Mouse (Mus musculus) CH12.LX (cell line): ENCODE measurements at regions not wholly inside any gene's neighbourhood (a gene's known extent, or its start where the extent isn't known, plus 50 kb on each side); places are given as distances from the start of the nearest gene placed in this dataset.

Experiments used
- DNase-seq: peaks from one replicate; pipeline ENCODE4 v3.0.0-alpha.2; 2013; ENCODE audit errors: extremely low read depth
- H3K27ac ChIP-seq: 2 replicates; pipeline ENCODE4 v1.5.1; 2012; ENCODE audit warnings: low read depth, mild to moderate bottlenecking, control low read depth, moderate library complexity; ENCODE audit not compliant: insufficient read depth
- H3K27me3 ChIP-seq: replicated peaks from 2 replicates; pipeline ENCODE3; 2012; ENCODE audit warnings: inconsistent platforms
- H3K36me3 ChIP-seq, 2 experiments: replicated peaks in 1 of 2; 2 replicates each; pipeline versions ENCODE3 to v1.6.1; 2012; ENCODE audit warnings: inconsistent platforms in 1 of 2, low read length in 1 of 2, mild to moderate bottlenecking in 1 of 2, mixed read lengths in 1 of 2, moderate library complexity in 1 of 2; ENCODE audit not compliant: control insufficient read depth in 1 of 2, insufficient read depth in 1 of 2
- H3K4me1 ChIP-seq, 2 experiments: 2 replicates each; pipeline ENCODE4 v1.6.1; 2012; ENCODE audit warnings: inconsistent platforms in 1 of 2, moderate library complexity in 1 of 2; ENCODE audit not compliant: insufficient read depth in 2 of 2, control insufficient read depth in 1 of 2
- H3K4me2 ChIP-seq: 2 replicates; pipeline ENCODE4 v1.6.1; 2012; ENCODE audit warnings: low read depth, mild to moderate bottlenecking, control low read depth; ENCODE audit not compliant: poor library complexity, insufficient read depth, severe bottlenecking
- H3K4me3 ChIP-seq, 3 experiments: fragments of 150-350 bp in 1 of 3; sonication (generic) in 1 of 3; replicated peaks in 1 of 3; 2 replicates each; pipeline versions ENCODE3 to v1.5.1; 2011 to 2012; ENCODE audit warnings: low read depth in 2 of 3, low read length in 2 of 3, mild to moderate bottlenecking in 2 of 3, moderate library complexity in 2 of 3, control low read depth in 1 of 3, improper control_type of control experiment in 1 of 3, inconsistent platforms in 1 of 3, mixed read lengths in 1 of 3; ENCODE audit not compliant: poor library complexity in 1 of 3
- H3K79me2 ChIP-seq: replicated peaks from 2 replicates; pipeline ENCODE4 v1.6.1; 2012; ENCODE audit warnings: mild to moderate bottlenecking, moderate library complexity; ENCODE audit not compliant: control insufficient read depth, poor library complexity, insufficient read depth, severe bottlenecking; ENCODE audit errors: extremely low read depth
- H3K9ac ChIP-seq: 2 replicates; pipeline ENCODE4 v1.6.1; 2012; ENCODE audit warnings: low read depth, mild to moderate bottlenecking, control low read depth, moderate library complexity; ENCODE audit not compliant: insufficient read depth
- H3K9me3 ChIP-seq: replicated peaks from 2 replicates; pipeline ENCODE3; 2012; ENCODE audit warnings: low read length, inconsistent platforms, mixed read lengths
- BHLHE40 ChIP-seq: IDR thresholded peaks from 2 replicates; pipeline ENCODE4 v1.6.1; 2011; ENCODE audit warnings: mild to moderate bottlenecking, low read depth, low read length, improper control_type of control experiment
- CTCF ChIP-seq, 2 experiments: IDR thresholded peaks in 1 of 2; conservative IDR thresholded peaks in 1 of 2; 2 replicates each; pipeline ENCODE4 v1.5.1; 2011 to 2012; ENCODE audit warnings: low read depth in 2 of 2, low read length in 2 of 2, improper control_type of control experiment in 1 of 2, inconsistent platforms in 1 of 2, mild to moderate bottlenecking in 1 of 2, moderate library complexity in 1 of 2
- ETS1 ChIP-seq: conservative IDR thresholded peaks from 2 replicates; pipeline ENCODE4 v1.6.1; 2012; ENCODE audit warnings: low read depth, mild to moderate bottlenecking, inconsistent platforms, low read length, improper control_type of control experiment, moderate library complexity
- GABPA ChIP-seq: IDR thresholded peaks from 2 replicates; pipeline ENCODE4 v1.6.1; 2012; ENCODE audit warnings: low read depth, low read length, improper control_type of control experiment, inconsistent platforms; ENCODE audit not compliant: insufficient replicate concordance
- HCFC1 ChIP-seq: IDR thresholded peaks from 2 replicates; pipeline ENCODE4 v1.6.1; 2012; ENCODE audit warnings: low read depth, mild to moderate bottlenecking, inconsistent platforms, low read length, improper control_type of control experiment
- IRF4 ChIP-seq: IDR thresholded peaks from 2 replicates; pipeline ENCODE4 v1.6.1; 2014; ENCODE audit warnings: low read depth, mild to moderate bottlenecking, inconsistent platforms, low read length, improper control_type of control experiment
- JUND ChIP-seq: conservative IDR thresholded peaks from 2 replicates; pipeline ENCODE4 v1.6.1; 2011; ENCODE audit warnings: low read depth, low read length, improper control_type of control experiment
- KAT2A ChIP-seq: IDR thresholded peaks from 2 replicates; pipeline ENCODE4 v1.6.1; 2012; ENCODE audit warnings: low read length, improper control_type of control experiment, inconsistent platforms; ENCODE audit not compliant: insufficient replicate concordance
- MAFK ChIP-seq: IDR thresholded peaks from 2 replicates; pipeline ENCODE4 v1.6.1; 2011; ENCODE audit warnings: low read length, improper control_type of control experiment; ENCODE audit not compliant: insufficient replicate concordance
- MEF2A ChIP-seq: IDR thresholded peaks from 2 replicates; pipeline ENCODE4 v1.6.1; 2014; ENCODE audit warnings: low read depth, mild to moderate bottlenecking, inconsistent platforms, low read length, improper control_type of control experiment, borderline replicate concordance
- MXI1 ChIP-seq: IDR thresholded peaks from 2 replicates; pipeline ENCODE4 v1.6.1; 2011; ENCODE audit warnings: mild to moderate bottlenecking, low read depth, low read length, improper control_type of control experiment
- MYC ChIP-seq: IDR thresholded peaks from 2 replicates; pipeline ENCODE4 v1.6.1; 2011; ENCODE audit warnings: low read depth, mild to moderate bottlenecking, improper control_type of control experiment, low read length
- NELFE ChIP-seq: IDR thresholded peaks from 2 replicates; pipeline ENCODE4 v1.6.1; 2011; ENCODE audit warnings: low read depth, low read length, improper control_type of control experiment
- NRF1 ChIP-seq: IDR thresholded peaks from 2 replicates; pipeline ENCODE4 v1.6.1; 2014; ENCODE audit warnings: low read depth, mild to moderate bottlenecking, inconsistent platforms, low read length, improper control_type of control experiment, moderate library complexity
- PAX5 ChIP-seq: IDR thresholded peaks from 2 replicates; pipeline ENCODE4 v1.6.1; 2012; ENCODE audit warnings: low read length, inconsistent platforms, mixed read lengths
- POLR2AphosphoS2 ChIP-seq: IDR thresholded peaks from 2 replicates; pipeline ENCODE4 v1.6.1; 2011; ENCODE audit warnings: low read depth, low read length, improper control_type of control experiment
- RAD21 ChIP-seq: IDR thresholded peaks from 2 replicates; pipeline ENCODE4 v1.6.1; 2011; ENCODE audit warnings: low read depth, mild to moderate bottlenecking, low read length, improper control_type of control experiment, moderate library complexity
- RCOR1 ChIP-seq: conservative IDR thresholded peaks from 2 replicates; pipeline ENCODE4 v1.6.1; 2012; ENCODE audit warnings: low read depth, mild to moderate bottlenecking, inconsistent platforms, low read length, improper control_type of control experiment
- SMC3 ChIP-seq: IDR thresholded peaks from 2 replicates; pipeline ENCODE4 v1.6.1; 2011; ENCODE audit warnings: low read depth, low read length, improper control_type of control experiment
- TBP ChIP-seq: conservative IDR thresholded peaks from 2 replicates; pipeline ENCODE4 v1.6.1; 2011; ENCODE audit warnings: low read depth, low read length, improper control_type of control experiment
- TCF12 ChIP-seq: IDR thresholded peaks from 2 replicates; pipeline ENCODE4 v1.6.1; 2014; ENCODE audit warnings: low read depth, mild to moderate bottlenecking, inconsistent platforms, low read length, improper control_type of control experiment
- UBTF ChIP-seq: IDR thresholded peaks from 2 replicates; pipeline ENCODE4 v1.6.1; 2012; ENCODE audit warnings: low read depth, mild to moderate bottlenecking, inconsistent platforms, low read length, improper control_type of control experiment, moderate library complexity
- USF2 ChIP-seq: conservative IDR thresholded peaks from 2 replicates; pipeline ENCODE4 v1.6.1; 2011; ENCODE audit warnings: low read depth, low read length, improper control_type of control experiment
- ZMIZ1 ChIP-seq: IDR thresholded peaks from 2 replicates; pipeline ENCODE4 v1.6.1; 2012; ENCODE audit warnings: low read depth, mild to moderate bottlenecking, inconsistent platforms, low read length, improper control_type of control experiment
- ZNF384 ChIP-seq: IDR thresholded peaks from 2 replicates; pipeline ENCODE4 v1.6.1; 2012; ENCODE audit warnings: low read depth, low read length, improper control_type of control experiment, inconsistent platforms
- dilution Hi-C: fragments of 300-500 bp; cut with MboI; formaldehyde crosslinking; loops from 2 replicates; pipeline ENCODE4 v1.14.3; 2020; ENCODE audit warnings: low sequenced_read_pairs; ENCODE audit not compliant: extremely low pct_unique_long_range_greater_than_20kb, extremely low pct_ligation_motif_present
- in situ Hi-C: fragments of 300-500 bp; cut with MboI; formaldehyde crosslinking; loops from 3 replicates; pipeline ENCODE4 v1.14.3; 2019; ENCODE audit warnings: low sequenced_read_pairs, low pct_ligation_motif_present, low pct_unique_long_range_greater_than_20kb, mixed read lengths

- Histone ChIP-seq H3K79me2 (no peaks in the 10 kb centered on the region), H3K4me1 (no peaks in the 10 kb centered on the region)
- no peak for TF ChIP-seq UBTF
- TF ChIP-seq CTCF (conservative IDR thresholded peaks at IDR 0.05 in 1 of 2, IDR thresholded peaks at IDR 0.05 in 1 of 2; ENCODE audit: low read depth in 2 of 2, low read length in 2 of 2): no peak
- TF ChIP-seq SMC3: no peak
- no peak for TF ChIP-seq IRF4
- no peak for TF ChIP-seq KAT2A
- no peak for TF ChIP-seq NELFE
- no peak for TF ChIP-seq BHLHE40
- no peak for TF ChIP-seq GABPA
- no peak for TF ChIP-seq MAFK
- no peak for TF ChIP-seq MEF2A
- TF ChIP-seq TCF12: no peak
- no peak for TF ChIP-seq ETS1
- no peak for TF ChIP-seq MXI1
- no peak for TF ChIP-seq TBP
- TF ChIP-seq, all 38 proteins: peak for 0
- no peak for DNase-seq
- Histone ChIP-seq H3K27me3 (no peaks in the 10 kb centered on the region), H3K9ac (no peak overlapping the region), H3K9me3 (no peaks in the 10 kb centered on the region), H3K4me3 (no peak overlapping the region), H3K36me3 (no peaks in the 10 kb centered on the region), H3K27ac (no peak overlapping the region), H3K4me2 (no peak overlapping the region)
- in situ Hi-C loops: no loop called here
- dilution Hi-C loops: no loop called here
Observed at GRCm38 (mm10) chr3:9137131-9137874, 472.6 kb downstream of the Zfp704 start.

GRCm38 (mm10) chr3:9133991-9134390, 475.9 kb downstream of the Zfp704 start:
- H3K27me3 ChIP-seq: no peaks in the 10 kb centered on the region
- no peak overlapping the region for H3K4me2 ChIP-seq
- dilution Hi-C loops: no loop called here
- no peaks in the 10 kb centered on the region for H3K4me1 ChIP-seq
- no peak overlapping the region for H3K27ac ChIP-seq
- no peaks in the 10 kb centered on the region for H3K79me2 ChIP-seq
- DNase-seq: no peak
- no peak overlapping the region for H3K9ac ChIP-seq
- no peaks in the 10 kb centered on the region for H3K36me3 ChIP-seq
- in situ Hi-C loops: no loop called here
- no peaks in the 10 kb centered on the region for H3K9me3 ChIP-seq
- TF ChIP-seq ZNF384: no peak
- TF ChIP-seq RAD21: no peak
- TF ChIP-seq MYC: no peak
- TF ChIP-seq RCOR1: no peak
- TF ChIP-seq POLR2AphosphoS2: no peak
- TF ChIP-seq MAFK: no peak
- no peak for TF ChIP-seq ZMIZ1
- no peak for TF ChIP-seq USF2
- TF ChIP-seq HCFC1: no peak
- TF ChIP-seq NELFE: no peak
- TF ChIP-seq NRF1: no peak
- TF ChIP-seq JUND: no peak
- no peak for TF ChIP-seq UBTF
- no peak for TF ChIP-seq PAX5
- TF ChIP-seq MXI1: no peak
- H3K4me3 ChIP-seq: no peak overlapping the region
